Mouse (Mus musculus): ENCODE data around the gene Pik3r1. TPM values are rescaled to one million over a fixed set of nuclear protein-coding genes. Genes with fewer than 3 reads are reported as not detected.

The Pik3r1 gene
- polyA plus RNA-seq, 1 experiment from 2014 or later = 14.8 TPM

GRCm38 (mm10) chr13:101753639-101754038, 14.4 kb downstream of the Pik3r1 start:
- H3K4me1 ChIP-seq (replicated peaks) = peaks cover 45% of the 10 kb centered on the region
- H3K9ac ChIP-seq = no peak overlapping the region
- no peak overlapping the region for H3K4me3 ChIP-seq
- H3K36me3 ChIP-seq = peaks cover 22% of the 10 kb centered on the region
- WGBS = 62% methylated on average over 6 of the region's 6 CpGs
- no peaks in the 10 kb centered on the region for H3K9me3 ChIP-seq (replicated peaks)
- no peak for ATAC-seq (ENCODE audit: insufficient number of reproducible peaks, low FRiP score)
- no peaks in the 10 kb centered on the region for H3K27me3 ChIP-seq (replicated peaks)
- H3K27ac ChIP-seq (ENCODE audit: poor library complexity, severe bottlenecking) = no peak overlapping the region
- no peak overlapping the region for H3K4me2 ChIP-seq

GRCm38 (mm10) chr13:101751816-101752215, 16.2 kb downstream of the Pik3r1 start:
- peaks cover 22% of the 10 kb centered on the region for H3K36me3 ChIP-seq
- H3K9ac ChIP-seq = no peak overlapping the region
- H3K27me3 ChIP-seq (replicated peaks) = no peaks in the 10 kb centered on the region
- H3K4me2 ChIP-seq = no peak overlapping the region
- WGBS = 83% methylated on average over 4 of the region's 4 CpGs
- no peak overlapping the region for H3K4me3 ChIP-seq
- H3K27ac ChIP-seq (ENCODE audit: poor library complexity, severe bottlenecking) = no peak overlapping the region
- no peaks in the 10 kb centered on the region for H3K9me3 ChIP-seq (replicated peaks)
- H3K4me1 ChIP-seq (replicated peaks) = peaks cover 27% of the 10 kb centered on the region
- ATAC-seq (ENCODE audit: insufficient number of reproducible peaks, low FRiP score) = no peak

GRCm38 (mm10) chr13:101746012-101746595, 21.9 kb downstream of the Pik3r1 start:
- peaks cover 20% of the 10 kb centered on the region for H3K4me1 ChIP-seq (replicated peaks)
- no peaks in the 10 kb centered on the region for H3K36me3 ChIP-seq
- H3K4me3 ChIP-seq = no peak overlapping the region
- no peak overlapping the region for H3K4me2 ChIP-seq
- H3K27ac ChIP-seq (ENCODE audit: poor library complexity, severe bottlenecking) = no peak overlapping the region
- H3K9me3 ChIP-seq (replicated peaks) = no peaks in the 10 kb centered on the region
- H3K27me3 ChIP-seq (replicated peaks) = no peaks in the 10 kb centered on the region
- WGBS = 84% methylated on average over 8 of the region's 8 CpGs
- ATAC-seq (ENCODE audit: insufficient number of reproducible peaks, low FRiP score) = no peak
- H3K9ac ChIP-seq = no peak overlapping the region

GRCm38 (mm10) chr13:101744943-101745342, 23.1 kb downstream of the Pik3r1 start:
- H3K9ac ChIP-seq = no peak overlapping the region
- no peak overlapping the region for H3K27ac ChIP-seq (ENCODE audit: poor library complexity, severe bottlenecking)
- no peaks in the 10 kb centered on the region for H3K9me3 ChIP-seq (replicated peaks)
- WGBS = 41% methylated on average over 5 of the region's 5 CpGs
- no peaks in the 10 kb centered on the region for H3K36me3 ChIP-seq
- no peaks in the 10 kb centered on the region for H3K27me3 ChIP-seq (replicated peaks)
- no peak overlapping the region for H3K4me2 ChIP-seq
- ATAC-seq (ENCODE audit: insufficient number of reproducible peaks, low FRiP score) = no peak
- H3K4me3 ChIP-seq = no peak overlapping the region
- H3K4me1 ChIP-seq (replicated peaks) = peaks cover 23% of the 10 kb centered on the region

GRCm38 (mm10) chr13:101744053-101744452, 24.0 kb downstream of the Pik3r1 start:
- H3K9ac ChIP-seq = no peak overlapping the region
- no peak overlapping the region for H3K4me3 ChIP-seq
- no peak for ATAC-seq (ENCODE audit: insufficient number of reproducible peaks, low FRiP score)
- 69% methylated on average over 2 of the region's 2 CpGs for WGBS
- peaks cover 24% of the 10 kb centered on the region for H3K4me1 ChIP-seq (replicated peaks)
- no peak overlapping the region for H3K27ac ChIP-seq (ENCODE audit: poor library complexity, severe bottlenecking)
- no peaks in the 10 kb centered on the region for H3K27me3 ChIP-seq (replicated peaks)
- no peak overlapping the region for H3K4me2 ChIP-seq
- no peaks in the 10 kb centered on the region for H3K9me3 ChIP-seq (replicated peaks)
- no peaks in the 10 kb centered on the region for H3K36me3 ChIP-seq

GRCm38 (mm10) chr13:101743247-101743646, 24.8 kb downstream of the Pik3r1 start:
- Histone ChIP-seq H3K4me3 (no peak overlapping the region), H3K36me3 (no peaks in the 10 kb centered on the region), H3K4me2 (no peak overlapping the region), H3K4me1 (replicated peaks) (peaks cover 24% of the 10 kb centered on the region), H3K27ac (ENCODE audit: poor library complexity, severe bottlenecking) (no peak overlapping the region; the same call in 1 of the 2 replicates), H3K9ac (no peak overlapping the region), H3K9me3 (replicated peaks) (no peaks in the 10 kb centered on the region), H3K27me3 (replicated peaks) (no peaks in the 10 kb centered on the region)
- WGBS = 73% methylated on average over 5 of the region's 8 CpGs
- no peak for ATAC-seq (ENCODE audit: insufficient number of reproducible peaks, low FRiP score)

- no peak for ATAC-seq (ENCODE audit: insufficient number of reproducible peaks, low FRiP score)
- H3K27me3 ChIP-seq (replicated peaks) = no peaks in the 10 kb centered on the region
- H3K4me1 ChIP-seq (replicated peaks) = peaks cover 24% of the 10 kb centered on the region
- 55% methylated on average over 6 of the region's 6 CpGs for WGBS
- H3K36me3 ChIP-seq = no peaks in the 10 kb centered on the region
- no peak overlapping the region for H3K4me2 ChIP-seq
- H3K27ac ChIP-seq (ENCODE audit: poor library complexity, severe bottlenecking) = no peak overlapping the region
- no peak overlapping the region for H3K4me3 ChIP-seq
- no peak overlapping the region for H3K9ac ChIP-seq
- H3K9me3 ChIP-seq (replicated peaks) = no peaks in the 10 kb centered on the region
Observed at GRCm38 (mm10) chr13:101742596-101742995, 25.4 kb downstream of the Pik3r1 start.

- no peak overlapping the region for H3K4me3 ChIP-seq
- H3K9me3 ChIP-seq (replicated peaks) = no peaks in the 10 kb centered on the region
- H3K27ac ChIP-seq (ENCODE audit: poor library complexity, severe bottlenecking) = no peak overlapping the region
- no peak overlapping the region for H3K4me2 ChIP-seq
- H3K4me1 ChIP-seq (replicated peaks) = peaks cover 26% of the 10 kb centered on the region
- no peaks in the 10 kb centered on the region for H3K36me3 ChIP-seq
- H3K9ac ChIP-seq = no peak overlapping the region
- no peaks in the 10 kb centered on the region for H3K27me3 ChIP-seq (replicated peaks)
- 89% methylated on average over 11 of the region's 11 CpGs for WGBS
- ATAC-seq (ENCODE audit: insufficient number of reproducible peaks, low FRiP score) = no peak
Observed at GRCm38 (mm10) chr13:101741530-101742309, 26.3 kb downstream of the Pik3r1 start.

- H3K27ac ChIP-seq (ENCODE audit: poor library complexity, severe bottlenecking) = no peak overlapping the region
- no peak for ATAC-seq (ENCODE audit: insufficient number of reproducible peaks, low FRiP score)
- no peaks in the 10 kb centered on the region for H3K27me3 ChIP-seq (replicated peaks)
- H3K4me2 ChIP-seq = no peak overlapping the region
- no peaks in the 10 kb centered on the region for H3K9me3 ChIP-seq (replicated peaks)
- 63% methylated on average over 4 of the region's 4 CpGs for WGBS
- no peak overlapping the region for H3K9ac ChIP-seq
- no peaks in the 10 kb centered on the region for H3K36me3 ChIP-seq
- H3K4me3 ChIP-seq = no peak overlapping the region
- H3K4me1 ChIP-seq (replicated peaks) = peaks cover 23% of the 10 kb centered on the region
Observed at GRCm38 (mm10) chr13:101739732-101740381, 28.2 kb downstream of the Pik3r1 start.

GRCm38 (mm10) chr13:101738769-101739168, 29.2 kb downstream of the Pik3r1 start:
- Histone ChIP-seq H3K4me3 (no peak overlapping the region), H3K4me1 (replicated peaks) (peaks cover 16% of the 10 kb centered on the region), H3K9ac (no peak overlapping the region), H3K9me3 (replicated peaks) (no peaks in the 10 kb centered on the region), H3K4me2 (no peak overlapping the region), H3K27ac (ENCODE audit: poor library complexity, severe bottlenecking) (no peak overlapping the region), H3K27me3 (replicated peaks) (no peaks in the 10 kb centered on the region), H3K36me3 (no peaks in the 10 kb centered on the region)
- no peak for ATAC-seq (ENCODE audit: insufficient number of reproducible peaks, low FRiP score)
- 86% methylated on average over 6 of the region's 6 CpGs for WGBS

- WGBS = 71% methylated on average over 16 of the region's 16 CpGs
- H3K4me1 ChIP-seq (replicated peaks) = peaks cover 13% of the 10 kb centered on the region
Observed at GRCm38 (mm10) chr13:101736521-101737387, 31.3 kb downstream of the Pik3r1 start.

More at GRCm38 (mm10) chr13:101736521-101737387, 31.3 kb downstream of the Pik3r1 start:
- Histone ChIP-seq H3K9me3 (replicated peaks) (no peaks in the 10 kb centered on the region), H3K9ac (no peak overlapping the region), H3K36me3 (no peaks in the 10 kb centered on the region), H3K4me2 (no peak overlapping the region), H3K4me3 (no peak overlapping the region), H3K27ac (ENCODE audit: poor library complexity, severe bottlenecking) (no peak overlapping the region), H3K27me3 (replicated peaks) (no peaks in the 10 kb centered on the region)
- no peak for ATAC-seq (ENCODE audit: insufficient number of reproducible peaks, low FRiP score)

Measured in heart, embryonic 12.5 days (tissue).